In the genomic region with DNA sequence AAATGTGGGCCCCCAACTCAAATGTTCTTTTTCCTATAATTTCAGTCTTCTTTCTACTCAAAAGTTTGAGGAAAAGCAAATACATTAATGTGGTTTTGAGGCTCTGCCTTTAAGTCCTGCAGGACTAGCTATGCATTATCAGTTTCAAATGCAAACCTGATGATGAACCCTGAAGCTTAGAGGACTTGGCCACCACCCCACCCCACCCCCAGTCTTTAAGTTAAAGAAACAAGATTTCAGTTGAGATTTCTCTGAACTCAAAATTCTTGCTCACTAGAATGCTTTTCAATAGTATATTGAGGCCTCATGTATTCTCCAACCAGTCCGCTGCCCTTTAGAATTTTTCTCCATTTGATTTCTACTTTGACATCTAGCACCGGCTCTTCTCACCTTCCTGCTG, we compare ENCODE assay signal across 35 mouse cellular contexts.
"Had no signal": no experiment of that assay in that cellular context is flagged by ENCODE, and none has a peak within 500 bp of the region (broad histone marks: within the 10 kb centered on the region; RNA-seq: fewer than 3 reads in every experiment).

No protein-coding gene starts in this region.

- H3K4me1 ChIP-seq: heart, embryonic 12.5 days; intestine, embryonic 15.5 days had no signal

- ATAC-seq: hindbrain, embryonic 16.5 days; hindbrain, postnatal 0 days; inflammation-experienced regulatory T-cells, adult 6 months; intestine, embryonic 15.5 days; intestine, embryonic 16.5 days; intestine, postnatal 0 days had no signal

- H3K9me3 ChIP-seq: heart, embryonic 10.5 days; heart, embryonic 12.5 days; heart, embryonic 13.5 days; heart, embryonic 15.5 days; hindbrain, embryonic 10.5 days; hindbrain, embryonic 12.5 days; hindbrain, embryonic 13.5 days; hindbrain, embryonic 15.5 days; intestine, embryonic 15.5 days; kidney, embryonic 15.5 days had no signal

- H3K4me3 ChIP-seq: heart, embryonic 10.5 days; heart, embryonic 12.5 days; heart, embryonic 13.5 days; heart, embryonic 15.5 days; hindbrain, embryonic 10.5 days; hindbrain, embryonic 12.5 days; hindbrain, embryonic 13.5 days; hindbrain, embryonic 15.5 days; intestine, embryonic 15.5 days; kidney, embryonic 15.5 days; layer of hippocampus, adult 2 months; left cerebral cortex, adult 2 months had no signal

- H3K27me3 ChIP-seq: heart, embryonic 12.5 days; heart, embryonic 13.5 days; heart, embryonic 15.5 days; hindbrain, embryonic 12.5 days; hindbrain, embryonic 13.5 days; hindbrain, embryonic 15.5 days; intestine, embryonic 15.5 days; kidney, embryonic 15.5 days had no signal

- DNase-seq: heart, postnatal 10 days; heart, postnatal 36 days; heart, postnatal 4 days; kidney, adult 11 months; kidney, adult 18-20 months; kidney, adult 2 months; kidney, adult 8-10 months; kidney, adult 9 months; kidney, postnatal 10 days; kidney, postnatal 14 days; kidney, postnatal 25 days; kidney, postnatal 36 days; kidney, postnatal 4 days; layer of hippocampus, adult 9-11 months; layer of hippocampus, postnatal 36 days had no signal

- H3K9ac ChIP-seq: heart, embryonic 12.5 days; heart, embryonic 13.5 days; heart, embryonic 15.5 days; hindbrain, embryonic 12.5 days; hindbrain, embryonic 13.5 days; hindbrain, embryonic 14.5 days; hindbrain, embryonic 15.5 days; intestine, embryonic 15.5 days; kidney, embryonic 15.5 days had no signal

- H3K4me2 ChIP-seq: heart, embryonic 11.5 days; heart, embryonic 12.5 days; heart, embryonic 13.5 days; heart, embryonic 15.5 days; hindbrain, embryonic 12.5 days; hindbrain, embryonic 13.5 days; hindbrain, embryonic 14.5 days; hindbrain, embryonic 15.5 days; intestine, embryonic 15.5 days; kidney, embryonic 15.5 days had no signal

- H3K27ac ChIP-seq: heart, embryonic 10.5 days; heart, embryonic 13.5 days; heart, embryonic 15.5 days; hindbrain, embryonic 10.5 days; hindbrain, embryonic 12.5 days; hindbrain, embryonic 13.5 days; hindbrain, embryonic 14.5 days; hindbrain, embryonic 15.5 days; hindbrain, postnatal 0 days; intestine, embryonic 15.5 days; kidney, embryonic 15.5 days; kidney, postnatal 0 days; layer of hippocampus, adult 2 months; left cerebral cortex, adult 2 months had no signal

- H3K36me3 ChIP-seq: heart, embryonic 10.5 days; heart, embryonic 12.5 days; heart, embryonic 13.5 days; heart, embryonic 15.5 days; hindbrain, embryonic 10.5 days; hindbrain, embryonic 12.5 days; hindbrain, embryonic 13.5 days; hindbrain, embryonic 15.5 days; intestine, embryonic 15.5 days; kidney, embryonic 15.5 days had no signal
